Mouse (Mus musculus) induced T-regulatory cell, adult 2 months (primary cell): ENCODE data around the gene Mlf1.

Experiments
- DNase-seq: peaks from one replicate; pipeline ENCODE4 v3.0.0-alpha.2; 2012; ENCODE audit warnings: low read depth

Gene Mlf1

GRCm38 (mm10) chr3:67447143-67447542 lies 73.2 kb downstream of the Mlf1 start:
- DNase-seq, result peak; percentile 5
